Mouse (Mus musculus): ENCODE measurements around the gene Tmem39b. TPM values are rescaled to one million over a fixed set of nuclear protein-coding genes. Genes with fewer than 3 reads are reported as not detected.
"Not testable (repeated sequence)": the region's sequence is repeated elsewhere in the genome, so short reads cannot be mapped to it uniquely, and the experiment has no call there.

Gene Tmem39b
- polyA plus RNA-seq, 1 experiment from 2014 or later: 24.1 TPM

GRCm38 (mm10) chr4:129700661-129701060, 4.0 kb upstream of the Tmem39b start:
- H3K36me3 ChIP-seq (ENCODE audit: control insufficient read depth, insufficient read depth, low read length): peaks cover 18% of the 10 kb centered on the region
- H3K27ac ChIP-seq (ENCODE audit: low read depth, low read length); H3K4me1 ChIP-seq (replicated peaks; ENCODE audit: control insufficient read depth, insufficient read depth, low read length); ATAC-seq (replicated peaks; ENCODE audit: low FRiP score); H3K4me2 ChIP-seq; H3K4me3 ChIP-seq (ENCODE audit: low read depth, low read length); DNase-seq (ENCODE audit: low spot score); H3K9me3 ChIP-seq (ENCODE audit: control insufficient read depth, low read length); H3K27me3 ChIP-seq (replicated peaks; ENCODE audit: control insufficient read depth, insufficient read depth, low read length); H3K9ac ChIP-seq (ENCODE audit: low read depth, low read length): not testable (repeated sequence)
- 88% methylated on average over 6 of the region's 6 CpGs for WGBS

GRCm38 (mm10) chr4:129700216-129700615, 3.6 kb upstream of the Tmem39b start:
- H3K27me3 ChIP-seq (replicated peaks; ENCODE audit: control insufficient read depth, insufficient read depth, low read length): no peaks in the 10 kb centered on the region
- 77% methylated on average over 1 of the region's 1 CpGs for WGBS
- no peak overlapping the region for H3K4me3 ChIP-seq (ENCODE audit: low read depth, low read length)
- DNase-seq (ENCODE audit: low spot score): no peak
- H3K27ac ChIP-seq (ENCODE audit: low read depth, low read length): no peak overlapping the region
- no peak overlapping the region for H3K4me2 ChIP-seq
- ATAC-seq (replicated peaks; ENCODE audit: low FRiP score): no peak
- peaks cover 14% of the 10 kb centered on the region for H3K36me3 ChIP-seq (ENCODE audit: control insufficient read depth, insufficient read depth, low read length)
- H3K9me3 ChIP-seq (ENCODE audit: control insufficient read depth, low read length): no peaks in the 10 kb centered on the region
- peaks cover 13% of the 10 kb centered on the region for H3K4me1 ChIP-seq (replicated peaks; ENCODE audit: control insufficient read depth, insufficient read depth, low read length)
- no peak overlapping the region for H3K9ac ChIP-seq (ENCODE audit: low read depth, low read length)

- DNase-seq (ENCODE audit: low spot score): no peak
- Histone ChIP-seq H3K27ac (ENCODE audit: low read depth, low read length) (peak overlapping the region; percentile 78; the same call in 1 of the 2 replicates), H3K4me2 (peak overlapping the region; percentile 84), H3K9ac (ENCODE audit: low read depth, low read length) (peak overlapping the region; percentile 81), H3K4me3 (ENCODE audit: low read depth, low read length) (peak overlapping the region; percentile 83), H3K27me3 (replicated peaks; ENCODE audit: control insufficient read depth, insufficient read depth, low read length) (no peaks in the 10 kb centered on the region), H3K36me3 (ENCODE audit: control insufficient read depth, insufficient read depth, low read length) (peaks cover 13% of the 10 kb centered on the region), H3K9me3 (ENCODE audit: control insufficient read depth, low read length) (no peaks in the 10 kb centered on the region), H3K4me1 (replicated peaks; ENCODE audit: control insufficient read depth, insufficient read depth, low read length) (peaks cover 13% of the 10 kb centered on the region)
- 79% methylated on average over 7 of the region's 7 CpGs for WGBS
- no peak for ATAC-seq (replicated peaks; ENCODE audit: low FRiP score)
Measured at GRCm38 (mm10) chr4:129697191-129697590, 553 bp upstream of the Tmem39b start.

- H3K27me3 ChIP-seq (replicated peaks; ENCODE audit: control insufficient read depth, insufficient read depth, low read length): no peaks in the 10 kb centered on the region
- H3K4me3 ChIP-seq (ENCODE audit: low read depth, low read length): peak overlapping the region; percentile 83
- no peak; the same call in 1 of the 2 replicates for ATAC-seq (replicated peaks; ENCODE audit: low FRiP score)
- H3K27ac ChIP-seq (ENCODE audit: low read depth, low read length): peak overlapping the region; percentile 78; the same call in 1 of the 2 replicates
- no peaks in the 10 kb centered on the region for H3K9me3 ChIP-seq (ENCODE audit: control insufficient read depth, low read length)
- H3K4me2 ChIP-seq: peak overlapping the region; percentile 84
- 19% methylated on average over 6 of the region's 6 CpGs for WGBS
- DNase-seq (ENCODE audit: low spot score): no peak
- peak overlapping the region; percentile 81 for H3K9ac ChIP-seq (ENCODE audit: low read depth, low read length)
- H3K36me3 ChIP-seq (ENCODE audit: control insufficient read depth, insufficient read depth, low read length): peaks cover 24% of the 10 kb centered on the region
- H3K4me1 ChIP-seq (replicated peaks; ENCODE audit: control insufficient read depth, insufficient read depth, low read length): peaks cover 11% of the 10 kb centered on the region
Measured at GRCm38 (mm10) chr4:129695815-129696157, 852 bp downstream of the Tmem39b start.

GRCm38 (mm10) chr4:129684531-129684930, 12.1 kb downstream of the Tmem39b start:
- no peak overlapping the region for H3K4me3 ChIP-seq (ENCODE audit: low read depth, low read length)
- H3K27ac ChIP-seq (ENCODE audit: low read depth, low read length): no peak overlapping the region
- ATAC-seq (replicated peaks; ENCODE audit: low FRiP score): no peak
- H3K36me3 ChIP-seq (ENCODE audit: control insufficient read depth, insufficient read depth, low read length): peaks cover 22% of the 10 kb centered on the region
- no peak overlapping the region for H3K4me2 ChIP-seq
- no peaks in the 10 kb centered on the region for H3K9me3 ChIP-seq (ENCODE audit: control insufficient read depth, low read length)
- no peak for DNase-seq (ENCODE audit: low spot score)
- WGBS: 90% methylated on average over 6 of the region's 6 CpGs
- H3K4me1 ChIP-seq (replicated peaks; ENCODE audit: control insufficient read depth, insufficient read depth, low read length): no peaks in the 10 kb centered on the region
- H3K27me3 ChIP-seq (replicated peaks; ENCODE audit: control insufficient read depth, insufficient read depth, low read length): no peaks in the 10 kb centered on the region
- no peak overlapping the region for H3K9ac ChIP-seq (ENCODE audit: low read depth, low read length)

- Histone ChIP-seq H3K9me3 (ENCODE audit: control insufficient read depth, low read length) (no peaks in the 10 kb centered on the region), H3K9ac (ENCODE audit: low read depth, low read length) (no peak overlapping the region), H3K4me2 (no peak overlapping the region), H3K27ac (ENCODE audit: low read depth, low read length) (no peak overlapping the region), H3K27me3 (replicated peaks; ENCODE audit: control insufficient read depth, insufficient read depth, low read length) (no peaks in the 10 kb centered on the region), H3K36me3 (ENCODE audit: control insufficient read depth, insufficient read depth, low read length) (peaks cover 22% of the 10 kb centered on the region), H3K4me1 (replicated peaks; ENCODE audit: control insufficient read depth, insufficient read depth, low read length) (no peaks in the 10 kb centered on the region), H3K4me3 (ENCODE audit: low read depth, low read length) (no peak overlapping the region)
- no peak for DNase-seq (ENCODE audit: low spot score)
- no peak for ATAC-seq (replicated peaks; ENCODE audit: low FRiP score)
- 86% methylated on average over 11 of the region's 11 CpGs for WGBS
Measured at GRCm38 (mm10) chr4:129683901-129684493, 12.6 kb downstream of the Tmem39b start.

GRCm38 (mm10) chr4:129681837-129682236, 14.8 kb downstream of the Tmem39b start:
- no peak overlapping the region for H3K4me3 ChIP-seq (ENCODE audit: low read depth, low read length)
- no peak for DNase-seq (ENCODE audit: low spot score)
- H3K27me3 ChIP-seq (replicated peaks; ENCODE audit: control insufficient read depth, insufficient read depth, low read length): no peaks in the 10 kb centered on the region
- 90% methylated on average over 11 of the region's 11 CpGs for WGBS
- peaks cover 23% of the 10 kb centered on the region for H3K36me3 ChIP-seq (ENCODE audit: control insufficient read depth, insufficient read depth, low read length)
- H3K4me2 ChIP-seq: no peak overlapping the region
- H3K27ac ChIP-seq (ENCODE audit: low read depth, low read length): no peak overlapping the region
- ATAC-seq (replicated peaks; ENCODE audit: low FRiP score): no peak
- H3K4me1 ChIP-seq (replicated peaks; ENCODE audit: control insufficient read depth, insufficient read depth, low read length): no peaks in the 10 kb centered on the region
- no peaks in the 10 kb centered on the region for H3K9me3 ChIP-seq (ENCODE audit: control insufficient read depth, low read length)
- no peak overlapping the region for H3K9ac ChIP-seq (ENCODE audit: low read depth, low read length)

- ATAC-seq (replicated peaks; ENCODE audit: low FRiP score) (no peak), DNase-seq (ENCODE audit: low spot score) (no peak)
- H3K4me3 ChIP-seq (ENCODE audit: low read depth, low read length): peak overlapping the region; percentile 95
- H3K36me3 ChIP-seq (ENCODE audit: control insufficient read depth, insufficient read depth, low read length): peaks cover 9% of the 10 kb centered on the region
- no peaks in the 10 kb centered on the region for H3K27me3 ChIP-seq (replicated peaks; ENCODE audit: control insufficient read depth, insufficient read depth, low read length)
- peak overlapping the region; percentile 77 for H3K4me2 ChIP-seq
- no peaks in the 10 kb centered on the region for H3K9me3 ChIP-seq (ENCODE audit: control insufficient read depth, low read length)
- peaks cover 15% of the 10 kb centered on the region for H3K4me1 ChIP-seq (replicated peaks; ENCODE audit: control insufficient read depth, insufficient read depth, low read length)
- H3K27ac ChIP-seq (ENCODE audit: low read depth, low read length): peak overlapping the region; percentile 76
- 6% methylated on average over 10 of the region's 10 CpGs for WGBS
- peak overlapping the region; percentile 92 for H3K9ac ChIP-seq (ENCODE audit: low read depth, low read length)
Measured at GRCm38 (mm10) chr4:129672878-129673449, 23.7 kb downstream of the Tmem39b start.

Measured in liver, embryonic 11.5 days (tissue).